Mouse (Mus musculus): Measurements from ENCODE around the gene Rc3h2.

Gene Rc3h2

GRCm38 (mm10) chr2:37333321-37333720 is 89.4 kb downstream of the Rc3h2 start:
- no peak for DNase-seq

GRCm38 (mm10) chr2:37326215-37326614 is 96.5 kb downstream of the Rc3h2 start, which contains the start of gene Olfr368:
TSS of gene Olfr368 (plus strand) at chr2:37326515.
- no peak for DNase-seq

All from lung, postnatal 14 days (tissue).